Mouse (Mus musculus): Measurements from ENCODE around the gene Tbc1d1. TPM values are rescaled to one million over a fixed set of nuclear protein-coding genes. Genes with fewer than 3 reads are reported as not detected.
"Not testable (repeated sequence)": the region's sequence is repeated elsewhere in the genome, so short reads cannot be mapped to it uniquely, and the experiment has no call there.

The Tbc1d1 gene
- polyA plus RNA-seq, 1 experiment from 2014 or later, result 9.5 TPM

DNA sequence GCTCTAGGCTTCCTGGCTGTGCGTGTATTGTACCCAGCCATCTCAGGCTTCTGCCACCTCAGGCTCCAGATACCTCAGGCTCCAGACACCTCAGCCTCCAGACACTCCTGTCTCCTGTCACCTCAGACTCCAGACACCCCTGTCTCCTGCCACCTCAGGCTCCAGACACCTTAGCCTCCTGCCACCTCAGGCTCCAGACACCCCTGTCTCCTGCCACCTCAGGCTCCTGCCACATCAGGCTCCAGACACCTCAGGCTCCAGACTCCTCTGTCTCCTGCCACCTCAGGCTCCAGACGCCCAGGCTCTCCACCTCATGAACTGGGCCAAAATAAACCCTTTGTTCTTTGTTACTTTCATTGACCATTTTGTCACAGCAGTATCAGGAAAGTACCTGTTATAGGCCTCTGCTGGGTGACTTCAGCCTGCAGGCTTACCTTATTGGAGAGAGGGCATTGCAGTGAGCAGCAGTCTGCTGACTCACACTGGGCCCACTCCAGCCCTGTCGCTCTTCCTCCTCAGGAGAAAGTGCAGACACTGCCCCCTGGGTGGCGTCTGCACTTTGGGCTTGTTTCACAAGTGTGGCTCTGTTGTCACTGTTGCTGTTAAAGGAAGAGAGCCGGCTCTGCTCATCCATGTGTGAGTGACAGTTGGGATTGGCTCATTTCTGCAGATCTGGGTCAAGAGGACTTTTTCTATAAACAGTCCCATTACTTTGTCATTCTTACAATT lies 188.0 kb downstream of the Tbc1d1 start:
- Histone ChIP-seq H3K9me3 (no peaks in the 10 kb centered on the region), H3K4me1 (peaks cover 23% of the 10 kb centered on the region), H3K27ac (no peak overlapping the region), H3K4me2 (no peak overlapping the region), H3K4me3 (no peak overlapping the region), H3K27me3 (replicated peaks) (no peaks in the 10 kb centered on the region), H3K9ac (no peak overlapping the region), H3K36me3 (replicated peaks) (no peaks in the 10 kb centered on the region)
- 0 out of 2 replicates have a peak, but pooled peaks have one; percentile 18 for ATAC-seq (replicated peaks)
- WGBS, result 42% methylated on average over 5 of the region's 5 CpGs

DNA sequence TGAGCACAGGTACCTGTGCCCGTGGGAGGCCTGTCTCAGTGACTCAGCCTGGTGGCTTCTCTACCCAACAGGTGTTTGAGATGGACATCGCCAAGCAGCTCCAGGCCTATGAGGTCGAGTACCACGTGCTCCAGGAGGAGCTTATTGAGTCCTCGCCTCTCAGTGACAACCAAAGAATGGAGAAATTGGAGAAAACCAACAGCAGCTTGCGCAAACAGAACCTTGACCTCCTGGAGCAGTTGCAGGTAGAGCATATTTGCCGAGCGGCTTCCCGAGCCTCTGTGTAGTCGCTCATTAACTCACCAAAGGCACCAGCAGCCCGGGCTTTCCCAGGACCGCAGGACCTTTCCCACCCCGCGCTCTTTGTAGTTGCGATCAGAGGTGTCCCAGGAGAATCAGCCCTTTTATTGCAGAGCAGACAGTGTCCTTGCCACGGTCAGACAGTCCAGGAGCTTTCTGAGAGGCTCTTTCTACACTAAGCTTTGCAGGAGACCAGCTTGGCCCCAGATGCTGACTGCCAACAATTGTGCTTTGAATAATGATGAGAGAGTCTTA lies 189.2 kb downstream of the Tbc1d1 start:
- Histone ChIP-seq H3K36me3 (replicated peaks) (no peaks in the 10 kb centered on the region), H3K27me3 (replicated peaks) (no peaks in the 10 kb centered on the region), H3K9me3 (no peaks in the 10 kb centered on the region), H3K4me3 (no peak overlapping the region), H3K4me1 (peaks cover 23% of the 10 kb centered on the region), H3K9ac (no peak overlapping the region), H3K4me2 (peak overlapping the region; percentile 13; the same call in 1 of the 2 replicates), H3K27ac (peak overlapping the region; percentile 32)
- WGBS, result 46% methylated on average over 16 of the region's 16 CpGs
- ATAC-seq (replicated peaks), result peak; percentile 69

- Histone ChIP-seq H3K4me1 (peaks cover 23% of the 10 kb centered on the region), H3K4me3 (no peak overlapping the region), H3K9ac (no peak overlapping the region), H3K27me3 (replicated peaks) (no peaks in the 10 kb centered on the region), H3K9me3 (no peaks in the 10 kb centered on the region), H3K4me2 (peak overlapping the region; percentile 13; the same call in 1 of the 2 replicates), H3K36me3 (replicated peaks) (no peaks in the 10 kb centered on the region), H3K27ac (peak overlapping the region; percentile 32; the same call in 1 of the 2 replicates)
- WGBS, result 62% methylated on average over 7 of the region's 7 CpGs
- peak; percentile 37; the same call in 1 of the 2 replicates for ATAC-seq (replicated peaks)
Measured at GRCm38 (mm10) chr5:64345761-64346160, 189.7 kb downstream of the Tbc1d1 start.

- no peak overlapping the region for H3K4me3 ChIP-seq
- 79% methylated on average over 6 of the region's 6 CpGs for WGBS
- H3K27ac ChIP-seq, result 0 out of 2 replicates have a peak overlapping the region, but pooled peaks have one; percentile 4
- H3K27me3 ChIP-seq (replicated peaks), result no peaks in the 10 kb centered on the region
- H3K4me1 ChIP-seq, result peaks cover 23% of the 10 kb centered on the region
- no peak for ATAC-seq (replicated peaks)
- no peak overlapping the region for H3K9ac ChIP-seq
- no peak overlapping the region for H3K4me2 ChIP-seq
- no peaks in the 10 kb centered on the region for H3K36me3 ChIP-seq (replicated peaks)
- no peaks in the 10 kb centered on the region for H3K9me3 ChIP-seq
Measured at GRCm38 (mm10) chr5:64346343-64346885, 190.3 kb downstream of the Tbc1d1 start.

DNA sequence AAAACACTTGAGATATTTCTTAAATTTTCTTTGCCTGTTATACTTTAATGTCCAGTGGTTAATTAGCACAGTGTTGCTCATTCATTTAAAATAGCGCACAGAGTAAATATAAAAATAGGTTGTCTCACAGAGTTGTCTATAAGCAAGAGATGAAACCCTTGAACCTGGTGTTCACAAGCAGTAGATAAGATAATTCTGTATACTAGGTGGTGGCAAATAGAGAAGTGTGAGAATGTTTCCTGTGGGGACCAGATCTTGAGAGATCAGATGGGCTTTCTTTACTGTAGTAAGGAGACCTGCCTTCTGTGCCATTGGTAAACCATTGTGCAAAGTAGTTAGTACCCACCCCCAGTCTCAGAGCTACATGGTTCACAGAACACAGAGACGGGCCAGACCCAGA lies 192.1 kb downstream of the Tbc1d1 start:
- no peak for ATAC-seq (replicated peaks)
- over 99% methylated on average over 2 of the region's 2 CpGs for WGBS
- Histone ChIP-seq H3K27ac (no peak overlapping the region), H3K27me3 (replicated peaks) (no peaks in the 10 kb centered on the region), H3K9me3 (no peaks in the 10 kb centered on the region), H3K4me3 (no peak overlapping the region), H3K36me3 (replicated peaks) (no peaks in the 10 kb centered on the region), H3K9ac (no peak overlapping the region), H3K4me2 (no peak overlapping the region), H3K4me1 (peaks cover 23% of the 10 kb centered on the region)

- ATAC-seq (replicated peaks), result no peak
- H3K4me3 ChIP-seq, result no peak overlapping the region
- H3K27ac ChIP-seq, result no peak overlapping the region
- no peaks in the 10 kb centered on the region for H3K27me3 ChIP-seq (replicated peaks)
- no peak overlapping the region for H3K9ac ChIP-seq
- 69% methylated on average over 8 of the region's 8 CpGs for WGBS
- H3K4me1 ChIP-seq, result peaks cover 23% of the 10 kb centered on the region
- no peaks in the 10 kb centered on the region for H3K36me3 ChIP-seq (replicated peaks)
- H3K9me3 ChIP-seq, result no peaks in the 10 kb centered on the region
- H3K4me2 ChIP-seq, result no peak overlapping the region
Measured at GRCm38 (mm10) chr5:64348780-64349179, 192.7 kb downstream of the Tbc1d1 start.

GRCm38 (mm10) chr5:64351968-64352367 lies 195.9 kb downstream of the Tbc1d1 start:
- WGBS, result 77% methylated on average over 6 of the region's 6 CpGs
- peak; percentile 79 for ATAC-seq (replicated peaks)

GRCm38 (mm10) chr5:64358639-64359584 lies 202.8 kb downstream of the Tbc1d1 start:
- no peak overlapping the region for H3K4me2 ChIP-seq
- no peak for ATAC-seq (replicated peaks)
- H3K9me3 ChIP-seq, result no peaks in the 10 kb centered on the region
- WGBS, result 83% methylated on average over 18 of the region's 18 CpGs
- no peaks in the 10 kb centered on the region for H3K27me3 ChIP-seq (replicated peaks)
- H3K4me1 ChIP-seq, result peaks cover 2% of the 10 kb centered on the region
- H3K9ac ChIP-seq, result no peak overlapping the region
- no peak overlapping the region for H3K4me3 ChIP-seq
- H3K27ac ChIP-seq, result no peak overlapping the region
- no peaks in the 10 kb centered on the region for H3K36me3 ChIP-seq (replicated peaks)

More at GRCm38 (mm10) chr5:64351968-64352367, 195.9 kb downstream of the Tbc1d1 start:
- no peaks in the 10 kb centered on the region for H3K4me1 ChIP-seq
- no peaks in the 10 kb centered on the region for H3K27me3 ChIP-seq (replicated peaks)
- no peak overlapping the region for H3K4me2 ChIP-seq
- no peak overlapping the region for H3K27ac ChIP-seq
- no peaks in the 10 kb centered on the region for H3K36me3 ChIP-seq (replicated peaks)
- no peak overlapping the region for H3K9ac ChIP-seq
- H3K4me3 ChIP-seq, result no peak overlapping the region
- no peaks in the 10 kb centered on the region for H3K9me3 ChIP-seq

DNA sequence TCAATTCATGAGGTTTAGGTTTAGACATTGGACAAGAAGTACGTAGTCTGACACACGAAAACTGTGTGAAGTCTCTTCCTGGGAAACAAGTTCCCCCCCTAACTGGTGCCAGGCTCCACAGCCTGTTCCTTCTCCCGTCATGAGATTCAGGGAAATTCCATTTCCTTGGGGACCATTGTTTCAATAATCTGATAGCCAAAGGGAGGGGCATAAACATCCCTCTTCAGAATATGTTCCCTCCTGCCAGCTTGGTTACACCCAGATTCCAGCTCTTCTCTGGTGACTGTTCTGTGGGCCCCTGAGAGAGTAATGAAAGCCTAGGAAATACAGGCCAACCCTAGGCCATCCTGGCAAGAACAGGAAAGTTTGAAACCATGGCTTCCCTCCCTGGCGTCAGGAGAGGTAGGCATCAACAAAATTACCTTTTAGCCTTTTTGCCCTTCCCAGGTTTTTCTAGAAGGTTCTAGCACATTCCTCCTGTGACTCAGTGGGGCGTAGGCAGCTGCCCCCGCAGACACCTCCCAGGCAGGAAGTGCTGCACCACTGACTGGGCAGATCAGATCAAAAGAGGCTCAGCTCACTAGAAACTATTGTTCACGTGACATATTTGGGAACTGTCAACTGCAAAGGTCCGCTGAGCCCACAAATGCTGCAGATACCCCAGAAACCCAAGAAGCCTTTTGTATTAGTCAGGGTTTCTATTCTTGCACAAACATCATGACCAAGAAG lies 204.2 kb downstream of the Tbc1d1 start:
- WGBS, result 80% methylated on average over 8 of the region's 8 CpGs
- no peak for ATAC-seq (replicated peaks)

DNA sequence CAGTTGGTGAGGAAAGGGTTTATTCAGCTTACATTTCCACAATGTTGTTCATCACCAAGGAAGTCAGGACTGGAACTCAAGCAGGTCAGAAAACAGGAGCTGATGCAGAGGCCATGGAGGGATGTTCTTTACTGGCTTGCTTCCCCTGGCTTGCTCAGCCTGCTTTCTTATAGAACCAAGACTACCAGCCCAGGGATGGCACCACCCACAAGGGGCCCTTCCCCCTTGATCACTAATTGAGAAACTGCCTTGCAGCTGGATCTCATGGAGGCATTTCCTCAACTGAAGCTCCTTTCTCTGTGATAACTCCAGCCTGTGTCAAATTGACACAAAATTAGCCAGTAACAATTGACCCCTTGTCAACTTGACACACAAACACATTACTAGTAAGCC lies 204.8 kb downstream of the Tbc1d1 start:
- H3K4me1 ChIP-seq; H3K9me3 ChIP-seq; H3K27me3 ChIP-seq (replicated peaks); H3K4me3 ChIP-seq; H3K27ac ChIP-seq; H3K4me2 ChIP-seq; H3K9ac ChIP-seq; H3K36me3 ChIP-seq (replicated peaks); ATAC-seq (replicated peaks): not testable (repeated sequence)

More for the DNA sequence above, 204.2 kb downstream of the Tbc1d1 start:
- H3K27me3 ChIP-seq (replicated peaks), result no peaks in the 10 kb centered on the region
- H3K27ac ChIP-seq, result no peak overlapping the region
- no peak overlapping the region for H3K4me3 ChIP-seq
- no peak overlapping the region for H3K4me2 ChIP-seq
- peaks cover 9% of the 10 kb centered on the region for H3K4me1 ChIP-seq
- H3K36me3 ChIP-seq (replicated peaks), result no peaks in the 10 kb centered on the region
- H3K9ac ChIP-seq, result no peak overlapping the region
- H3K9me3 ChIP-seq, result no peaks in the 10 kb centered on the region

- no peak overlapping the region for H3K9ac ChIP-seq
- H3K27ac ChIP-seq, result peak overlapping the region; percentile 24; the same call in 1 of the 2 replicates
- peaks cover 9% of the 10 kb centered on the region for H3K4me1 ChIP-seq
- 37% methylated on average over 5 of the region's 5 CpGs for WGBS
- H3K36me3 ChIP-seq (replicated peaks), result no peaks in the 10 kb centered on the region
- no peak overlapping the region for H3K4me2 ChIP-seq
- H3K9me3 ChIP-seq, result no peaks in the 10 kb centered on the region
- ATAC-seq (replicated peaks), result peak; percentile 37
- H3K27me3 ChIP-seq (replicated peaks), result no peaks in the 10 kb centered on the region
- no peak overlapping the region for H3K4me3 ChIP-seq
Measured at GRCm38 (mm10) chr5:64363859-64364406, 207.8 kb downstream of the Tbc1d1 start.

All from midbrain, embryonic 15.5 days (tissue).